Mouse (Mus musculus): ENCODE measurements at regions not wholly inside any gene's neighbourhood (a gene's known extent, or its start where the extent isn't known, plus 50 kb on each side); places are given as distances from the start of the nearest gene placed in this dataset.

- no peak for DNase-seq (ENCODE audit: extremely low spot score in 1 of 2, low spot score in 1 of 2)
Observed at GRCm38 (mm10) chr19:21106241-21106669, 152.3 kb upstream of the Tmc1 start.

- DNase-seq (ENCODE audit: extremely low spot score in 1 of 2, low spot score in 1 of 2), result no peak
Observed at GRCm38 (mm10) chr19:21105004-21105403, 151.0 kb upstream of the Tmc1 start.

GRCm38 (mm10) chr19:21104462-21104936, 150.5 kb upstream of the Tmc1 start:
- DNase-seq (ENCODE audit: extremely low spot score in 1 of 2, low spot score in 1 of 2), result no peak

- DNase-seq (ENCODE audit: extremely low spot score in 1 of 2, low spot score in 1 of 2), result no peak
Observed at GRCm38 (mm10) chr19:21077771-21078548, 124.0 kb upstream of the Tmc1 start.

- DNase-seq (ENCODE audit: extremely low spot score in 1 of 2, low spot score in 1 of 2), result no peak
Observed at GRCm38 (mm10) chr19:21068381-21068780, 114.4 kb upstream of the Tmc1 start.

GRCm38 (mm10) chr19:21066432-21067113, 112.6 kb upstream of the Tmc1 start:
- no peak for DNase-seq (ENCODE audit: extremely low spot score in 1 of 2, low spot score in 1 of 2)

- DNase-seq (ENCODE audit: extremely low spot score in 1 of 2, low spot score in 1 of 2), result no peak
Observed at GRCm38 (mm10) chr19:21064902-21065301, 110.9 kb upstream of the Tmc1 start.

GRCm38 (mm10) chr19:21053597-21054544, 99.9 kb upstream of the Tmc1 start:
- no peak for DNase-seq (ENCODE audit: extremely low spot score in 1 of 2, low spot score in 1 of 2)

GRCm38 (mm10) chr19:21052771-21053170, 98.8 kb upstream of the Tmc1 start:
- no peak for DNase-seq (ENCODE audit: extremely low spot score in 1 of 2, low spot score in 1 of 2)

GRCm38 (mm10) chr19:21051872-21052271, 97.9 kb upstream of the Tmc1 start:
- no peak for DNase-seq (ENCODE audit: extremely low spot score in 1 of 2, low spot score in 1 of 2)

- DNase-seq (ENCODE audit: extremely low spot score in 1 of 2, low spot score in 1 of 2), result no peak
Observed at GRCm38 (mm10) chr19:21050994-21051721, 97.2 kb upstream of the Tmc1 start.

GRCm38 (mm10) chr19:21049301-21049700, 95.3 kb upstream of the Tmc1 start:
- no peak for DNase-seq (ENCODE audit: extremely low spot score in 1 of 2, low spot score in 1 of 2)

- DNase-seq (ENCODE audit: extremely low spot score in 1 of 2, low spot score in 1 of 2), result no peak
Observed at GRCm38 (mm10) chr19:21045565-21045964, 91.6 kb upstream of the Tmc1 start.

- no peak for DNase-seq (ENCODE audit: extremely low spot score in 1 of 2, low spot score in 1 of 2)
Observed at GRCm38 (mm10) chr19:21043958-21044357, 90.0 kb upstream of the Tmc1 start.

GRCm38 (mm10) chr19:21042536-21042935, 88.5 kb upstream of the Tmc1 start:
- DNase-seq (ENCODE audit: extremely low spot score in 1 of 2, low spot score in 1 of 2), result no peak

- no peak for DNase-seq (ENCODE audit: extremely low spot score in 1 of 2, low spot score in 1 of 2)
Observed at GRCm38 (mm10) chr19:21037448-21038077, 83.6 kb upstream of the Tmc1 start.

GRCm38 (mm10) chr19:21036507-21037425, 82.8 kb upstream of the Tmc1 start:
- no peak for DNase-seq (ENCODE audit: extremely low spot score in 1 of 2, low spot score in 1 of 2)

- no peak for DNase-seq (ENCODE audit: extremely low spot score in 1 of 2, low spot score in 1 of 2)
Observed at GRCm38 (mm10) chr19:21035505-21035904, 81.5 kb upstream of the Tmc1 start.

All from layer of hippocampus, postnatal 25 days (tissue).